Mouse (Mus musculus) embryonic fibroblast, embryonic 13.5 days (primary cell): Measurements from ENCODE around the gene Clk4. TPM values are rescaled to one million over a fixed set of nuclear protein-coding genes. Genes with fewer than 3 reads are reported as not detected.
A peak's percentile ranks its signal among the peaks of the same experiment; 100 is the strongest.

Source experiments
- H3K27ac ChIP-seq: 2 replicates; pipeline ENCODE4 v1.5.1; 2012; ENCODE audit warnings: low read length, control low read depth, inconsistent platforms; ENCODE audit not compliant: insufficient read depth
- H3K4me1 ChIP-seq: 2 replicates; pipeline ENCODE4 v1.6.1; 2011; ENCODE audit warnings: low read length; ENCODE audit not compliant: control insufficient read depth, insufficient read depth
- H3K4me3 ChIP-seq: 2 replicates; pipeline ENCODE4 v1.5.1; 2011; ENCODE audit warnings: mild to moderate bottlenecking, control low read depth, low read length; ENCODE audit not compliant: insufficient read depth
- CTCF ChIP-seq: IDR thresholded peaks from 2 replicates; pipeline ENCODE4 v1.5.1; 2011; ENCODE audit warnings: mild to moderate bottlenecking, control low read depth, low read length, moderate library complexity, borderline replicate concordance; ENCODE audit not compliant: insufficient read depth
- POLR2A ChIP-seq: IDR thresholded peaks from 2 replicates; pipeline ENCODE4 v1.6.1; 2011; ENCODE audit warnings: low read depth, mild to moderate bottlenecking, control low read depth, low read length, moderate library complexity
- polyA plus RNA-seq: library from polyadenylated mRNA; stranded (reverse); fragments of >200 nt; gene quantifications from 2 replicates; pipeline ENCODE4 v1.2.4, GENCODE M21; 2011; ENCODE audit warnings: low read depth; ENCODE audit not compliant: missing spikeins, insufficient read length

Gene Clk4
- polyA plus RNA-seq, 1 experiment = 89.0 TPM

- H3K27ac ChIP-seq = peak overlapping the region; percentile 56
- peak overlapping the region; percentile 83 for H3K4me3 ChIP-seq
- no peak for TF ChIP-seq POLR2A
- TF ChIP-seq CTCF = no peak
- H3K4me1 ChIP-seq = peaks cover 2% of the 10 kb centered on the region
Measured at GRCm38 (mm10) chr11:51263286-51263831, 1.8 kb downstream of the Clk4 start.

GRCm38 (mm10) chr11:51264352-51264751 lies 2.8 kb downstream of the Clk4 start:
- TF ChIP-seq CTCF (no peak), POLR2A (no peak)
- peaks cover 3% of the 10 kb centered on the region for H3K4me1 ChIP-seq
- H3K4me3 ChIP-seq = peak overlapping the region; percentile 83
- H3K27ac ChIP-seq = peak overlapping the region; percentile 54

GRCm38 (mm10) chr11:51265326-51265725 lies 3.8 kb downstream of the Clk4 start:
- Histone ChIP-seq H3K27ac (peak overlapping the region; percentile 67; the same call in 1 of the 2 replicates), H3K4me1 (peaks cover 4% of the 10 kb centered on the region), H3K4me3 (peak overlapping the region; percentile 45)
- TF ChIP-seq POLR2A = no peak
- peak; percentile 13; the same call in 1 of the 2 replicates for TF ChIP-seq CTCF

- Histone ChIP-seq H3K4me3 (no peak overlapping the region), H3K27ac (no peak overlapping the region), H3K4me1 (0 out of 2 replicates have a peak, but pooled peaks cover under 1% of the 10 kb centered on the region)
- no peak for TF ChIP-seq CTCF
Measured at GRCm38 (mm10) chr11:51274418-51274817, 12.9 kb downstream of the Clk4 start.

GRCm38 (mm10) chr11:51289564-51290041 lies 28.1 kb downstream of the Clk4 start, which contains the start of gene Col23a1:
Gene Col23a1 (plus strand): TSS chr11:51289920.
- Histone ChIP-seq H3K27ac (no peak within 1 kb of the TSS), H3K4me1 (no peaks in the 10 kb centered on the region; the same call in 1 of the 2 replicates), H3K4me3 (peak within 1 kb of the TSS; percentile 61)
- TF ChIP-seq CTCF (peak; percentile 33; the same call in 1 of the 2 replicates), POLR2A (no peak; the same call in 1 of the 2 replicates)

GRCm38 (mm10) chr11:51290066-51290955 lies 28.8 kb downstream of the Clk4 start:
- H3K27ac ChIP-seq = no peak overlapping the region
- H3K4me3 ChIP-seq = peak overlapping the region; percentile 25
- TF ChIP-seq POLR2A = no peak
- no peak for TF ChIP-seq CTCF
- H3K4me1 ChIP-seq = no peaks in the 10 kb centered on the region; the same call in 1 of the 2 replicates

GRCm38 (mm10) chr11:51293956-51294530 lies 32.5 kb downstream of the Clk4 start:
- Histone ChIP-seq H3K4me1 (no peaks in the 10 kb centered on the region), H3K4me3 (no peak overlapping the region), H3K27ac (no peak overlapping the region)
- TF ChIP-seq POLR2A = no peak
- TF ChIP-seq CTCF = no peak

- Histone ChIP-seq H3K4me3 (no peak overlapping the region), H3K27ac (no peak overlapping the region), H3K4me1 (no peaks in the 10 kb centered on the region)
- no peak for TF ChIP-seq POLR2A
- no peak for TF ChIP-seq CTCF
Measured at GRCm38 (mm10) chr11:51295742-51296141, 34.2 kb downstream of the Clk4 start.

GRCm38 (mm10) chr11:51298691-51299090 lies 37.2 kb downstream of the Clk4 start:
- TF ChIP-seq POLR2A (no peak), CTCF (no peak)
- H3K4me1 ChIP-seq = no peaks in the 10 kb centered on the region
- no peak overlapping the region for H3K4me3 ChIP-seq
- no peak overlapping the region for H3K27ac ChIP-seq
